Mouse (Mus musculus) liver, adult 2 months (tissue): Measurements from ENCODE around the gene Hlx. TPM values are rescaled to one million over a fixed set of nuclear protein-coding genes. Genes with fewer than 3 reads are reported as not detected.
A peak's percentile ranks its signal among the peaks of the same experiment; 100 is the strongest.

Source experiments
- DNase-seq: peaks from one replicate; pipeline ENCODE4 v3.0.0-alpha.2; 2011; ENCODE audit warnings: low read depth, low spot score; ENCODE audit errors: extremely low read depth
- H3K27ac ChIP-seq: fragments of 200-500 bp; replicated peaks from 2 replicates; pipeline ENCODE4 v1.5.1; 2012; ENCODE audit warnings: low read depth, mild to moderate bottlenecking, control low read depth, inconsistent platforms, low read length; ENCODE audit not compliant: insufficient read depth
- H3K27me3 ChIP-seq: fragments of 200-500 bp; 2 replicates; pipeline ENCODE4 v1.6.1; 2012; ENCODE audit warnings: mild to moderate bottlenecking, moderate library complexity, low read length, inconsistent platforms; ENCODE audit not compliant: control insufficient read depth, insufficient read depth
- H3K36me3 ChIP-seq: fragments of 200-500 bp; 2 replicates; pipeline ENCODE4 v1.6.1; 2012; ENCODE audit warnings: low read length, inconsistent platforms; ENCODE audit not compliant: control insufficient read depth, insufficient read depth
- H3K4me1 ChIP-seq: fragments of 200-500 bp; 2 replicates; pipeline ENCODE4 v1.6.1; 2011; ENCODE audit warnings: low read length; ENCODE audit not compliant: control insufficient read depth, insufficient read depth
- H3K4me3 ChIP-seq: fragments of 200-500 bp; 2 replicates; pipeline ENCODE4 v1.5.1; 2011; ENCODE audit warnings: low read depth, mild to moderate bottlenecking, control low read depth, low read length, moderate library complexity; ENCODE audit not compliant: insufficient read depth
- H3K79me2 ChIP-seq: fragments of 200-500 bp; 2 replicates; pipeline ENCODE4 v1.6.1; 2012; ENCODE audit warnings: inconsistent platforms, mild to moderate bottlenecking, low read length, moderate library complexity; ENCODE audit not compliant: control insufficient read depth, insufficient read depth
- H3K9ac ChIP-seq: fragments of 200-500 bp; 2 replicates; pipeline ENCODE4 v1.6.1; 2012; ENCODE audit warnings: low read depth, mild to moderate bottlenecking, control low read depth, inconsistent platforms, low read length
- CTCF ChIP-seq: fragments of 200-500 bp; IDR thresholded peaks from 2 replicates; pipeline ENCODE4 v1.5.1; 2011; ENCODE audit warnings: low read depth, low read length, control low read depth
- POLR2A ChIP-seq: fragments of 200-500 bp; IDR thresholded peaks from 2 replicates; pipeline ENCODE4 v1.6.1; 2011; ENCODE audit warnings: low read length, control low read depth; ENCODE audit not compliant: insufficient read depth; ENCODE audit errors: extremely low read depth
- WGBS: fragments of 180-500 bp; shearing (Covaris S2); methylation state at CpG from one replicate; pipeline ENCODE4 v1.1.7; 2018; 5-methylcytosine and 5-hydroxymethylcytosine counted together
- polyA plus RNA-seq: library from polyadenylated mRNA; depleted of rRNA; stranded (reverse); fragments of >200 nt; gene quantifications from 2 replicates; pipeline ENCODE4 v1.2.3, GENCODE M21; 2012
- total RNA-seq: library from RNA; depleted of rRNA; stranded (reverse); fragments of >200 nt; gene quantifications from 2 replicates; pipeline ENCODE4 v1.2.3, GENCODE M21; 2014

Gene Hlx
- total and polyA plus RNA-seq, 2 experiments = 1.1 to 7.3 TPM

- 60% methylated on average over 9 of the region's 9 CpGs for WGBS
- no peak for DNase-seq
- no peak for TF ChIP-seq POLR2A
- no peak for TF ChIP-seq CTCF
- H3K4me3 ChIP-seq = no peak overlapping the region
- H3K9ac ChIP-seq = no peak overlapping the region
- H3K27ac ChIP-seq = no peak overlapping the region
- H3K4me1 ChIP-seq = no peaks in the 10 kb centered on the region
- H3K36me3 ChIP-seq = no peaks in the 10 kb centered on the region
- H3K79me2 ChIP-seq = no peaks in the 10 kb centered on the region
- no peaks in the 10 kb centered on the region for H3K27me3 ChIP-seq
These were observed 42.9 kb upstream of the Hlx start for GRCm38 (mm10) chr1:184775289-184775688.

- H3K27me3 ChIP-seq = no peaks in the 10 kb centered on the region
- H3K27ac ChIP-seq = no peak overlapping the region
- no peaks in the 10 kb centered on the region for H3K36me3 ChIP-seq
- no peaks in the 10 kb centered on the region for H3K79me2 ChIP-seq
- DNase-seq = no peak
- TF ChIP-seq CTCF (no peak), POLR2A (no peak)
- H3K4me1 ChIP-seq = no peaks in the 10 kb centered on the region
- WGBS = 27% methylated on average over 9 of the region's 9 CpGs
- no peak overlapping the region for H3K4me3 ChIP-seq
- no peak overlapping the region for H3K9ac ChIP-seq
These were observed 39.5 kb upstream of the Hlx start for GRCm38 (mm10) chr1:184771891-184772249.

DNA sequence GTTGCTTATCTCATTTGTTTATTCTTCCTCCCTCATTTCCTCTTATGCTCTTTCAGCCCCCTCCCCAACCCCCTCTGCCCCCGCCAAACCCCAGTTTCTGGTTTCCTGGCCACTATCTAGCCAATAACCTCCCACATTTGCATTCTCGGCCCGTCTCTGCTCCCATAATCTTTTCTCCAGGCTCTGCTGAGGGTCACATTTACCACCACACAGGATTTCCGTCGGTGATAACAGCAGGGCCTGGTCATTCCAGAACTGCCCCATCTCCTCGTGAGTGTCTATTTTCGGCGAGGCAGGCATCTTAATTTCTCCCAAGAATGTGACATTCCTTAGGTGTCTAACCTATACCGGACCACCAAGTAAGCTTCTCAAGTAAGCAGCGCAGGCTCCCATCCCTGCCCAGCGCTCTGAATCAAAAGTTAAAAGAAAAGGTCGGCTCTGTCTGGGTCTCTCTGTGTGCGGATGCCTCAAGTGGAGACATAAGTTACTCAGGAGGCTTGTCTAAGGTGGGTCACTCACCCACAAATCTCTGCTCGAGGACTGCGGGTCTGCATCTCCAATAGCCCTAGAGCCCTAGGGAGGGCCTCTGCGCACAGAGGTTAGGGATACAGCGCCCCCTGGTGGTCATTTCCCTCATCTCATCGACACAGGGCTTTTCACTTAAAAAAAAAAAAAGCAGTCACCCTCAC lies 38.9 kb upstream of the Hlx start:
- DNase-seq = no peak
- Histone ChIP-seq H3K9ac (no peak overlapping the region), H3K4me3 (no peak overlapping the region), H3K27me3 (no peaks in the 10 kb centered on the region), H3K79me2 (no peaks in the 10 kb centered on the region), H3K4me1 (no peaks in the 10 kb centered on the region), H3K36me3 (no peaks in the 10 kb centered on the region), H3K27ac (peak overlapping the region; percentile 76)
- 31% methylated on average over 18 of the region's 18 CpGs for WGBS
- TF ChIP-seq CTCF = peak; percentile 80
- no peak for TF ChIP-seq POLR2A

GRCm38 (mm10) chr1:184763866-184764265 lies 31.4 kb upstream of the Hlx start:
- TF ChIP-seq CTCF (no peak), POLR2A (no peak)
- Histone ChIP-seq H3K36me3 (no peaks in the 10 kb centered on the region), H3K4me1 (no peaks in the 10 kb centered on the region), H3K79me2 (no peaks in the 10 kb centered on the region), H3K4me3 (no peak overlapping the region), H3K27ac (no peak overlapping the region), H3K9ac (no peak overlapping the region), H3K27me3 (no peaks in the 10 kb centered on the region)
- DNase-seq = no peak
- WGBS = 41% methylated on average over 3 of the region's 3 CpGs

- H3K4me3 ChIP-seq = no peak overlapping the region
- 84% methylated on average over 5 of the region's 5 CpGs for WGBS
- H3K4me1 ChIP-seq = no peaks in the 10 kb centered on the region
- H3K27ac ChIP-seq = no peak overlapping the region
- H3K79me2 ChIP-seq = no peaks in the 10 kb centered on the region
- no peak overlapping the region for H3K9ac ChIP-seq
- H3K27me3 ChIP-seq = no peaks in the 10 kb centered on the region
- TF ChIP-seq POLR2A (no peak), CTCF (no peak)
- DNase-seq = no peak
- H3K36me3 ChIP-seq = no peaks in the 10 kb centered on the region
These were observed 30.5 kb upstream of the Hlx start for GRCm38 (mm10) chr1:184762941-184763340.

- H3K79me2 ChIP-seq = no peaks in the 10 kb centered on the region
- TF ChIP-seq POLR2A = no peak
- TF ChIP-seq CTCF = no peak
- no peaks in the 10 kb centered on the region for H3K27me3 ChIP-seq
- no peak overlapping the region for H3K27ac ChIP-seq
- DNase-seq = peak; percentile 21
- 62% methylated on average over 4 of the region's 4 CpGs for WGBS
- no peak overlapping the region for H3K9ac ChIP-seq
- H3K36me3 ChIP-seq = no peaks in the 10 kb centered on the region
- H3K4me3 ChIP-seq = no peak overlapping the region
- no peaks in the 10 kb centered on the region for H3K4me1 ChIP-seq
These were observed 29.6 kb upstream of the Hlx start for GRCm38 (mm10) chr1:184761988-184762387.
